Mouse (Mus musculus): ENCODE results near the gene Casp7. TPM values are rescaled to one million over a fixed set of nuclear protein-coding genes. Genes with fewer than 3 reads are reported as not detected.

Gene Casp7
- polyA plus RNA-seq, 1 experiment, result 9.1 TPM

DNA sequence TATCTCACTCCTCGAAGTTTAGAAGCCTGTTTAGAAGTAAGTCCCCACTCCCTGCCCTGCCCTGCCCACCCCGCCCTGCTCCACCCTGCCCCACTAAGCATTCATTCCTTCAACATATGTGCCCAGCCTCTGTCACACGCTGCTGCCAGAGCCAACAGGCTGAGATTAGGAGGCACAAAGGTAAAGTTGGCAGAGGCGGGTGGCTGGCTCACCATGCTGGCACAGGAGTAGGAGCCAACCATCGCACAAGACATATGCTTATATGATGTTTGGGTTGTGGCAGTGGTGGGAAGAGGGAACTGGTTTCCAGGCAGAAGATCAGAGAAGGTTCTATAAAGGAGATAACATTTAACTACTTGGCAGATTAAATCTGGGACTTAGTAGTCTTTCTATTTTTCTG lies 80.3 kb downstream of the Casp7 start:
- no peak overlapping the region for H3ac ChIP-seq (ENCODE audit: control insufficient read depth, insufficient read length, low read depth)
- TF ChIP-seq MYOG (IDR thresholded peaks at IDR 0.05; ENCODE audit: control insufficient read depth, extremely low read depth, insufficient read length) (no peak), FOSL1 (IDR thresholded peaks at IDR 0.05; ENCODE audit: insufficient read depth, low read length, poor library complexity, severe bottlenecking) (no peak), CTCF (IDR thresholded peaks at IDR 0.05; ENCODE audit: control insufficient read depth, insufficient read depth, insufficient read length) (no peak), MYOD1 (IDR thresholded peaks at IDR 0.05; ENCODE audit: control insufficient read depth, insufficient read length, low read depth) (no peak), CEBPB (IDR thresholded peaks at IDR 0.05; ENCODE audit: low read depth) (no peak), MAX (IDR thresholded peaks at IDR 0.05) (no peak), USF1 (IDR thresholded peaks at IDR 0.05; ENCODE audit: low read depth) (no peak)
- no peaks in the 10 kb centered on the region for H3K36me3 ChIP-seq (ENCODE audit: control insufficient read depth, insufficient read depth)
- no peaks in the 10 kb centered on the region for H3K27me3 ChIP-seq (ENCODE audit: control insufficient read depth, insufficient read depth, insufficient read length)
- H3K4me3 ChIP-seq (ENCODE audit: insufficient read depth, poor library complexity, severe bottlenecking), result no peak overlapping the region
- H3K79me3 ChIP-seq (ENCODE audit: low read depth), result no peaks in the 10 kb centered on the region
- no peaks in the 10 kb centered on the region for H3K79me2 ChIP-seq (ENCODE audit: control insufficient read depth, insufficient read depth)

DNA sequence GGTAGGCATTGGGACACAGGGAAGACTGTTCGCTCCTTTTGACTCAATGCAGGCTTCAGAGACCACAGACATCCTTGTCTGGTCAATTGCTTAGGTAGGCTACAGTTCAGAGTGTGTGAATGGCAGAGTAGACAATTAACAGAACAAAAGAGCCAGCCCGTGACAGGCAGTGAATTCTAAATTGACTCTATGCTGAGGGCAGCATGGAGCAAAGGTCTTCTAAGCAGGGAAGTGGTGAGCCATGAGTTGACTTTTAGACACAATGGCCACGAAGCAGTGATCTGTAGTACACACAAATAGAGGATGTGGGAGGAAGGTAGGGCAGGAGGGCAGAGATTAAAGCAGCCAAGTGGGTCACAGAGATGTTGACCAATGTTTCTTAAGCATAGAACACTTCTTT lies 80.9 kb downstream of the Casp7 start:
- H3K79me3 ChIP-seq (ENCODE audit: low read depth), result no peaks in the 10 kb centered on the region
- TF ChIP-seq MYOD1 (IDR thresholded peaks at IDR 0.05; ENCODE audit: control insufficient read depth, insufficient read length, low read depth) (no peak), CEBPB (IDR thresholded peaks at IDR 0.05; ENCODE audit: low read depth) (no peak), MYOG (IDR thresholded peaks at IDR 0.05; ENCODE audit: control insufficient read depth, extremely low read depth, insufficient read length) (no peak), CTCF (IDR thresholded peaks at IDR 0.05; ENCODE audit: control insufficient read depth, insufficient read depth, insufficient read length) (no peak), MAX (IDR thresholded peaks at IDR 0.05) (no peak), USF1 (IDR thresholded peaks at IDR 0.05; ENCODE audit: low read depth) (no peak), FOSL1 (IDR thresholded peaks at IDR 0.05; ENCODE audit: insufficient read depth, low read length, poor library complexity, severe bottlenecking) (no peak)
- H3K27me3 ChIP-seq (ENCODE audit: control insufficient read depth, insufficient read depth, insufficient read length), result no peaks in the 10 kb centered on the region
- H3ac ChIP-seq (ENCODE audit: control insufficient read depth, insufficient read length, low read depth), result no peak overlapping the region
- no peaks in the 10 kb centered on the region for H3K36me3 ChIP-seq (ENCODE audit: control insufficient read depth, insufficient read depth)
- H3K79me2 ChIP-seq (ENCODE audit: control insufficient read depth, insufficient read depth), result no peaks in the 10 kb centered on the region
- no peak overlapping the region for H3K4me3 ChIP-seq (ENCODE audit: insufficient read depth, poor library complexity, severe bottlenecking)

DNA sequence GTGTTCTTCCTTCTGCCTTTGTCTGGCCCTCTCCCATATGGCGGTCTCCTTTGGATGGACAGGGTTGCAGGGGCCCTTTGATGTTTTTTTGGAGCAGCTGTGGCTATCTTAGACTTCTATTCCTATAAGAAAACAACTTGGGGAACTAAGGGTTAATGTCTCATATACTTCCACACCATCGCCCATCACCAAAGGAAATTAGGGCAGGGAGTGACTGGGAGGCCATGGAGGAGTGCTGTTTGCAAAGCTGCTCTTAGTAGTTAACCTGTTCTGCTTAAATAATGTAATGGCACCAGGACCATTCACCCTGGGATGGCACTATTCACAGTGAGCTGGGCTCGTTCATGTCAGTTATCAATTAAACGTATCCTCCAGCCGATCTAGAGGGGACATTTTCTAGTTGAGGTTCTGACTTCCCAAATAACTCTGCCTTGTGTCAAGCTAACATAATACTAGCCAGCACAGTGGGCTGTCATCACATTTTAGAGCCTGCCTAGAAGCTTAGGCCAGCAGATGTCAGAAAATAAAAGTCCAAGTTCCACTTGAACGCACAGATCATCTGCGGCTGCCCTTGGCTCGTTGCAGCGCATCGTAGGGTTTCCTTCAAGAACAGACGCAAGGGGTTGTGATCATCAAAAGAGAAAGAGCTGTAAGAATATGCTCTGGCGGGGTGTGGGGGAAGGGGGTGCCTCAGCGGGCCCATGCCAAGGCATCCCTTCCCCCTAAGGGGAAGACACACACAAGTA lies 87.9 kb downstream of the Casp7 start:
- H3ac ChIP-seq (ENCODE audit: control insufficient read depth, insufficient read length, low read depth), result no peak overlapping the region
- H3K4me3 ChIP-seq (ENCODE audit: insufficient read depth, poor library complexity, severe bottlenecking), result no peak overlapping the region
- TF ChIP-seq CTCF (IDR thresholded peaks at IDR 0.05; ENCODE audit: control insufficient read depth, insufficient read depth, insufficient read length) (no peak), MYOD1 (IDR thresholded peaks at IDR 0.05; ENCODE audit: control insufficient read depth, insufficient read length, low read depth) (no peak), MAX (IDR thresholded peaks at IDR 0.05) (no peak), USF1 (IDR thresholded peaks at IDR 0.05; ENCODE audit: low read depth) (no peak), CEBPB (IDR thresholded peaks at IDR 0.05; ENCODE audit: low read depth) (no peak)
- H3K79me3 ChIP-seq (ENCODE audit: low read depth), result no peaks in the 10 kb centered on the region
- no peaks in the 10 kb centered on the region for H3K79me2 ChIP-seq (ENCODE audit: control insufficient read depth, insufficient read depth)
- no peaks in the 10 kb centered on the region for H3K27me3 ChIP-seq (ENCODE audit: control insufficient read depth, insufficient read depth, insufficient read length)
- H3K36me3 ChIP-seq (ENCODE audit: control insufficient read depth, insufficient read depth), result no peaks in the 10 kb centered on the region

DNA sequence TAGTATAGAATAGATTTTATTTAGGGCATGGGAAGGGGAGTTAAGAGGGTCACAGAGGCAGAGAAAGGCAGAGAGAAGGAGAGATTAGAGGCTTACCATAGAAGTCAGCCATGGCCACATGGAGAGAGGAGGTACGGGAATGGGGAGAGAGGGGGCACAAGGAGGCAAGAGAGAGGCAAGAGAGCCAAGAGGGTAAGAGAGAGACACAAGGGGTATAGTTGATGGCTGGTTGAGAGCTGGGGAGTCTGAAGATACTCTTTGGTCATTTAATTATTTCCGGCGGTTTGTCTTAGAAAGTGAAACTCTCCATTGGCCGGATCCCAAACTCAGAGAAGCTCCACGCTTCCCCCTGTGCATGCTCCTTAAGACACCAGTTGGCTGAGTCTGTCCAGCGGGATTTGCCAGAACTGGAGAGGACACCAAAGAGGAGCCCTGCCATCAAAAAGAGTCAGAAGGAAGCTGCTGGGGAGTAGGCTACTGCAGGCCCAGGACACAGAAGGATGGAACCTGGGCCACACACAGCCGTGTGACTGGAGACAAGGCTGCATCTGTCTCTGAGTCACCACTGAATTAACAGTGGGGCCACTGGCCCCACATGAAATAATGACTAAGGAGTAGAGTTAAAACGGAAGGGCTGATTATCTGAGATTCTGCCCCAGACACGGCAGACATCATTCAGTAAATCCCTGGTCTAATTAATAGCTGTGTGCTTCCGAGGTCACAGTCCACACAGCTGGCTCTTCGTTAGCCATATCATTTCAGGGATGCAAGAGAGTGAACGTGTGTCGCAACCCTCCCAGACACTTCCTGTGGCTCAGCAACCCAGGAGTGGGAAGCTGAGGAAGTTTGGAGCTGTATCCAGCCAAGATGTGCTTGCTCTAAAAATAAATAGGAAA lies 88.7 kb downstream of the Casp7 start:
- Histone ChIP-seq H3K4me3 (ENCODE audit: insufficient read depth, poor library complexity, severe bottlenecking) (no peak overlapping the region), H3K36me3 (ENCODE audit: control insufficient read depth, insufficient read depth) (no peaks in the 10 kb centered on the region), H3ac (ENCODE audit: control insufficient read depth, insufficient read length, low read depth) (no peak overlapping the region), H3K79me3 (ENCODE audit: low read depth) (no peaks in the 10 kb centered on the region), H3K79me2 (ENCODE audit: control insufficient read depth, insufficient read depth) (no peaks in the 10 kb centered on the region), H3K27me3 (ENCODE audit: control insufficient read depth, insufficient read depth, insufficient read length) (no peaks in the 10 kb centered on the region)
- TF ChIP-seq CEBPB (IDR thresholded peaks at IDR 0.05; ENCODE audit: low read depth) (peak; percentile 94), MYOD1 (IDR thresholded peaks at IDR 0.05; ENCODE audit: control insufficient read depth, insufficient read length, low read depth) (peak; percentile 50), MYOG (IDR thresholded peaks at IDR 0.05; ENCODE audit: control insufficient read depth, extremely low read depth, insufficient read length) (no peak), CTCF (IDR thresholded peaks at IDR 0.05; ENCODE audit: control insufficient read depth, insufficient read depth, insufficient read length) (no peak)

DNA sequence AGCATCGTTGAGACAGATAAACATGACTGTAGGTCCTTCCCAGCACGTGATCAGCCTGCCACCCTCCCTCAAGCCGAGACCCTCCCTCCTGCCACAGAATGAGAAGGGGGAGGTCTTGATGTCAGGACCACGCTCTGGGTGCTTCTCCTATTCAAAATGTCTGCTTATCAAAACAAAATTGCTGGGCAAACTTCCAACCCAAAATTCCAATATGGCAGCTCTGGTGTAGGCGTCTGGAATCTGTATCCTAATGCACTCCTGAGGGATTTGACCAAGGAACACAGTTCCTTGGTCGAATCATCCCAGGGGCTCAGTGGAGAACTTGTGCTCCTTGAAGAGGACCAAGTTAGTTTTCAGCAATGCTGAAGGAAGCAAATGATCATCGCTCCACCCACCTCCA lies 90.0 kb downstream of the Casp7 start:
- Histone ChIP-seq H3K36me3 (ENCODE audit: control insufficient read depth, insufficient read depth) (no peaks in the 10 kb centered on the region), H3K79me2 (ENCODE audit: control insufficient read depth, insufficient read depth) (no peaks in the 10 kb centered on the region), H3K79me3 (ENCODE audit: low read depth) (no peaks in the 10 kb centered on the region), H3ac (ENCODE audit: control insufficient read depth, insufficient read length, low read depth) (no peak overlapping the region), H3K4me3 (ENCODE audit: insufficient read depth, poor library complexity, severe bottlenecking) (no peak overlapping the region), H3K27me3 (ENCODE audit: control insufficient read depth, insufficient read depth, insufficient read length) (no peaks in the 10 kb centered on the region)
- TF ChIP-seq MYOG (IDR thresholded peaks at IDR 0.05; ENCODE audit: control insufficient read depth, extremely low read depth, insufficient read length) (no peak), MAX (IDR thresholded peaks at IDR 0.05) (no peak)
